Mouse (Mus musculus): ENCODE data around the gene Smg6.

Smg6 gene

DNA sequence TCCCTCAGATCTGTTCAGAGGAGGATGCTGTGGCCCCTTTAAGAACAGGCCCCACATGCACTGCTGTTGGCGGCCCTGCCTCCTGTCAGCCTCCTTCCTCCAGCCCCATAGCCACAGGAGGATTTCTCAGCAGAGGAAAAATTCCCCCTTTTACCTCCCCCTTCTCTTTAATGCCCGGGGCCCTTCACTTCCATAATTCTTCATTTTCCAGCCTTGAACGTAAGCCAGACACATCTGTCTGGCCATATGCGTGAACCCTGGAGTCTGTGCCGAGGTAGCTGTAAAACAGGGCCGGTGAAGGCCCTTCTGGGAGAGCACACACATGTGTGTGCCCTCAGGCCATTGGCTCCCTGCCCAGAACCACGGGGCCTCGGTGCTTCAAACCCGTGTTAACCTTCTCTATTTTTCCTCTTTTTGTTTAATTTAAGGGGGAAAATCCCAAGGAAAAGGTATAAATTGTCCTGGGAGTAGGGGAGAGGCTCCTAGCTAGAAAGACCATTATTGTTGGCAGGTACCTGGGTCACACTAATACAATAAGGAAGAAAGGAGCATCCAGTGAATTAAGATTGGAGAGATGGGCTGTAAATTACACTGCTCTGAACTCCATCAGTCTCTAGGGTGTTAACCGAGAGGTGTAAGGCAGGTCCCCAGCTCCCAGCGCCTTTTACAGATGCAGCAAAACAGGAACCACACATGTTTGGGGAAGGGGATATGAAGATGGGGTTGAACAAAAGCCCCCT, 221.7 kb downstream of the Smg6 start:
- no peak for DNase-seq (ENCODE audit: low read depth, low spot score)

DNA sequence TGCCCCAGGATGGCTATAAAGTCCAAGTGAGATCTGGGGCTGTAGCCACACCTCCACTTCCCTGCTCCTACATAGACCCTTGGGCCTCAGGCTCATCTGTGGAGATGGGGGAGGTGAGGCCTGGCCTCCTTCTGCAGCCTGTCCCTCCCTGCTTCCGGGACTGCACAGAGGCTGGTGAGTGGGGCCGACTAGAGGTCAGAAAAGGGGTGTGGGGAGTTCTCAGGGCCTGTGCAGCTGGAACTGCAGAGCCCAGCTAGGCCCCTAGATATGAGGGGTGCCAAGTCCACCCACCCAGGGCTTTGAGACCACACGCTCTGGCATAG, 222.2 kb downstream of the Smg6 start:
- no peak for DNase-seq (ENCODE audit: low read depth, low spot score)

DNA sequence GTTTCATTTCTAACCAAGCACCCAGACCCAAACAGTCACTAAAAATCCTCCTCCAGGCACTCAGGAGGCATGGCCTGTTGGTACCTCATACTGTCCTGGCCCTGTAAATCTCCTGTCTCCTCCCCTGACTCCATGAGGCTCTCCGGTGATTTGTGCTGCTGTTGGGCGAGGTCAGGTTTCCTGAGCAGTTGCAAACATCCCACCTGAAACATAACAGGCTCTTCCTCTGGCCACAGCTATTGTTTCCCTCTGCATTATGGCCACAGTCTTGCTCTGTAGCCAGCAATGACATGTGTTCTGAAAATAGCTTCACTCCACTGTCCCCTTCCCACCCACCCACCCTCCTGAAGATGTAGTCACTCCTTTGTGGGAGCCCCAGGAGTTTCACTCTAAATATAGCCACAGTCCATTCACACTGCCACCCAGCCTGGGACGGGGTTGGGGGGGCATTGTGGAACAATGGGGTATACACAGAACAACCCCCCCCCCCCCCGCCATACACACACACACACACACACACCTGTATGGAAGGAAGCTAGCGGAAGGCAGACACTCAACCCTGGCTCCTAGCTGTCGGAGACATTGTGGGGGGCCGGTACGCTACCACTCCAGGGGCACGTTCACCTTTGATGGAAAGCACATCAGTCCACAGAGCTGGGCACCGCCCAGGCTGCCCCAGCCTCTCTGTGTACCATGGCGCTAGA, 222.9 kb downstream of the Smg6 start:
- DNase-seq (ENCODE audit: low read depth, low spot score) = no peak

DNA sequence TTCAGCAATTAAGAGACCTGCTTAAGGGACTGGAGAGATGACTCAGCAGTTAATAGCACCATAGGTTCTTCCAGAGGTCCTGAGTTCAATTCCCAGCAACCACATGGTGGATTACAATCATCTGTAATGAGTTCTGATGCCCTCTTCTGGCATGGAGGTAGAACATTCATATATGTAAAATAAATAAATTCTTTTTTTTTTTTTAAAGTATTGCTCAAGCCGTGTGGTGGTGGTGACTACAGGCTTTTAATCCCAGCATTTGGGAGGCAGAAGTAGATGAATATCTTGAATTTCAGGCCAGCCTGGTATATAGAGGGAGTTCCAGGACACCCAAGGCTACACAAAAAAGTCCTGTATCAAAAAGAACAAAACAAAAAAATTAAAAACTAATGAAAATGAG, 224.7 kb downstream of the Smg6 start:
- no peak for DNase-seq (ENCODE audit: low read depth, low spot score)

DNA sequence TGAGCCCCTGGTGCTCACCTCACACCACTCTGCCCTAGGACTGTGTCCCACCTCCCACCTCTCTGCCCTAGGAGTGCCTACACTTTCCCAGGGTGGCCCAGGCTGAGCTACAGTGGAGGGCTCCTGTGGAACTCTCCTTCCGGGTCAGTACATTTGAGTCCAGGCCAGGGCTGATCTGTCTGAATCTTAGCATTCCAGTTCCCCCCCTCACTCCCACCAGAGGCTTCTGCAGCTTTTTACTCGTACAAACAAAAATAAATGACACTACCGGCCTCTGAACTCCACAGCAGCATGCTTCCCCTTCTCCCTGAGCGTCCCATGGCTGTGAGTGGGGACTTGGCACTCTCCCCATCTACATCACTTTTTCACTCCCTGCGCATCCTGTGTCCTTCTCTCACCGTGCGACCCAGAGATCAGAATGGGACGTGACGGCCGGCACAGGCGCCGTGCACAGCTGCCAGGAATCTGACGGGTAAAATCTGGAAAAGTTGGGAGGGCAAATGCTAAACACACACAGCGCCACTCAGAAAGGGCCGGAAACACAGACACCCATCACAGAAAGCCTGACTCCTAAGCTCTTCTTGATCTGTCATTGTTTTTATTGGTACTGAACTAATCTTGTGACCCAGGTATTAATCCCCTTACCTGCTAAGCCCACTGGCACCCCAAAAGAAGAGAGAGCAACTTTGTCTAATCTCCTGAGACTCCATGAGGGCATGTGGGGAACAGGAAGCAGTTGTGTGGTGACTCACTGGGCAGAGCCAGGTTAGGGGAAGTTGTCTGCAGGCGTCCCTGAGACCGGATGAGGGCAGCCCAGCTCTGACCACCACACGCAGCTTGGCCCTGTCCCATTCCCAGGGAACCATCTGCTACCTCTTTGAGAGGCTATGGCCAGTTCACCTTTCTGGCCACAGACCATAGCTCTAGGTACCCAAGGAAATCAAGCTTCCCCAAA, 227.3 kb downstream of the Smg6 start:
- no peak for DNase-seq (ENCODE audit: low read depth, low spot score)

DNA sequence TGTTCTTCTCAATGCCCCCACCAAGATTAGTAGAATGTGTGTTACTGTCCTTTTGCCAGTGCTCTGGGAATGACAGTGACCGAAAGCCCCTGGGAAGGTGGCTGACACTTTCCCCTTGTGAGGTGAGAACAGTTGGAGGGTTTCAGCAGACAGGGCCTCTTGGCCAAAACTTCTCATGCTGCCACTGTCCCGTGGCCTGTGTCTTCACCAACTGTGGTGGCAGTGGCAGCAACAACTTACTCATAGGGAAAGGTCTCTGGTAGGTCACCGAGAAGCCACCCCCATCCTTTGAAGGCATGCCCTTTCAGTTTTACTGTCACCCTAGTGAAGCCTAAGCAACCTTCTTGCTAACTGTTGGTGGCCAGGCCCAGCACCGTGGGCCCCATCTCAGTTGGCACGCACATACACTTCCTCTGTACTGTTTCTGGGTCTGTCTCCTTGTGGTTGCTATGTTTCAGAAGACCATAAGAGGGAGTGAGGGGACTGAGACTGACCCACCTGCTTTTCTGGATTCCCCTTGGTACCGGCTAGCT, 228.5 kb downstream of the Smg6 start:
- no peak for DNase-seq (ENCODE audit: low read depth, low spot score)

DNA sequence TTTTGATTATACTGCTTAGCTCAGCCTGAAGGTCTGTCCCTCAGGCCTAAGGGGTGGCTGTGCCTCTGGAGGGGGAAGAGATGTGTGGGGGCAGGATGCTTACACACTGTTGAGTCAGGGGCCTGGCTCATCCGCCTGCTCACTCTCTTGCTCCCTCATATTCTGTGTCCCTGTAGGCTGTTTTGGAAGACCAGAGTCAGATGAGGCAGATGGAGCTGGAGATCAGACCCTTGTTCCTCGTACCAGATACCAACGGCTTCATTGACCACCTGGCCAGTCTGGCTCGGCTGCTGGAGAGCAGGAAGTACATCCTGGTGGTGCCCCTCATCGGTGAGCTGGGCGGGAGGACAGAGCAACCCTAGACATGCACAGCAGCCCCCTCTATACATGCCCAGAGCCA, 230.4 kb downstream of the Smg6 start:
- DNase-seq (ENCODE audit: low read depth, low spot score) = no peak

DNA sequence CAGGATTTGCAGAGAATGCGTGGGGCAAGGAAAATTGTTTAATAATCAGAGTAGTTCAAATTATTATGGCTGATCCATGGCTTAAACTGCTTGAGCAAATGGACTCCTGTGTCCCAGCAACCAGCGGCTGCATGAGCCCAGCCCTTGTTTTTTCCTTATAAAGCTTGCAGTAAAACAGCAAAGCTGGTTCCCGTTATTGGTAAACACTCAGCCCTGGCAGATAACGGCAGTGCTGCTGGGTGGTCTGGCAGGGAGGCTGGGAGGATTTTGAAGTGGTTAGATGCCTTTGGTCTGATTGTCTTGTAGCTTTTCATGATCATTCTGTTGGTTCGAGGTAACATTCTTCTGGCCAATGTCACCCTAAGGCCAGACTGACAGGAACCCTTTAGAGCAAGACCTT, 230.8 kb downstream of the Smg6 start:
- DNase-seq (ENCODE audit: low read depth, low spot score) = no peak

DNA sequence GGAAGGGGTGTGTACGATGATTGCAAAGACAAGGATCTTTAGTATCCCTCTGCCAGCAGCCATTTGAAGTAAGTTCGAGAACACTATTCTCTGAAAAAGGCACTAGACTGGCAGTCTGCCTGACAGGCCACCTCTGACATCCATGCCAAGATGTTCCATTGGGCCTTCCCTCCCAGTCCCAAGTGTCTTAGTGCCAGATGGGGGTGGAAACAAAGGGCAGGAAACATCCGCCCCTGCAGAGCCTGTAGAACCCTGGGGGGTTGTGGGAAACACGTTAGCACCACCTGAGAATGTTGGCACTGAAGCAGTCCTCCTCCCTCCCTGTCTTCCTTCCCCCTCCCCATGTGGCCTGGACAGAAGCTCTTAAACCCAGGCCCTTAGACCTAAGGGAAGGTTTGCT, 231.4 kb downstream of the Smg6 start:
- DNase-seq (ENCODE audit: low read depth, low spot score) = no peak

DNA sequence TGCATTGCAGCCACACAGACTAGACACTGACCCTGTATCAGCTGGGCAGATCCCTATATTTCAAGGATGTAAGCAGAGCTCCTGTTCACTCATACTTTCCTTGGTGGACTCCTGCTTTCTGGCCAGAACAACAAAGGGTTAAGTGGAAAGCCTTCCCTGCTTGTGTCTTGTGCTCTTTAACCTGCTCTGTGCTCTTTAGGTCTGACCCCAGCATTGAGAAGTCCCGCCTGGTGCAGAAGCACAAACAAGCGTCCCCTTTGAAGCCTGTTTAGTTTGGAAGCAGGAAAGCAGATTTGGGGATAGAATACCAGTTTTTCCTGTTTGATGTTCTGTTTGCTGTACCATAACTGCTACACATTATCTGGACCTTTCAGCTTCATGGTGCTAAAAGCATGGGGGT, 232.3 kb downstream of the Smg6 start:
- no peak for DNase-seq (ENCODE audit: low read depth, low spot score)

DNA sequence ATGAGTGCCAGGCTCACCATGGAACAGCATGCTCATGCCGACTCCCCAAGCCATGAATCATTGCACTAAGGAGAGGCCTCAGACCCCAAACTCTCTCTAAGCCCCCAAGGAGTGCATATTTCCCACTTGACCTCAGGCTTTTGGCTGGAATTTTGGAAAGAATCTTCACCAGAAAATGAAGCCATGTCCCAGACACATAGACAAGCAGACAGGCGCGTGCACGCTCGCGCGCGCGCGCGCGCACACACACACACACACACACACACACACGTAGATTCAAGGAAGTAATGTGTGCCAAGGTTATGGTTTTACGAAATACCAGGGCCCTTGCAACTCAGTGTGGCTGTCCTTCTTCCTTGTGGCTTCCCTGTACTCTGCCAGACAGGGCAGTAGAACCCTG, 232.8 kb downstream of the Smg6 start:
- no peak for DNase-seq (ENCODE audit: low read depth, low spot score)

DNA sequence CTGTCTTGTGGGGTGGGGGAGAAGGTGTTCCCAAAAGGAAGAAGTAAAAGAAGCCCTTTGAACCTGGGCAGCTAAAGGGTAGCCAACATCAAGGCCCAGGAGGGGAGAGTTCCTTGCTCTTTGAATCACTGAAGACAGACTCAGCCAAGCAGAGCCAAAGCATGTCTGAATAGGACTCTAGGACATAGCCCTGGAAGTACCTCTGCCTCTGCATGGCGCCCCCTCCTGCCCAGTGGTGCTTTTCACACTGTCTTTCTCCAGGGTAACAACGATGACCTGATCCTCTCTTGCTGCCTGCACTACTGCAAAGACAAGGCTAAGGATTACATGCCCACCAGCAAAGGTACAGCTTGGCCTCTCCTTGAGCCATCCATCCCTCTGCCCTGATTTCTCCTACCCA, 233.9 kb downstream of the Smg6 start:
- no peak for DNase-seq (ENCODE audit: low read depth, low spot score)

DNA sequence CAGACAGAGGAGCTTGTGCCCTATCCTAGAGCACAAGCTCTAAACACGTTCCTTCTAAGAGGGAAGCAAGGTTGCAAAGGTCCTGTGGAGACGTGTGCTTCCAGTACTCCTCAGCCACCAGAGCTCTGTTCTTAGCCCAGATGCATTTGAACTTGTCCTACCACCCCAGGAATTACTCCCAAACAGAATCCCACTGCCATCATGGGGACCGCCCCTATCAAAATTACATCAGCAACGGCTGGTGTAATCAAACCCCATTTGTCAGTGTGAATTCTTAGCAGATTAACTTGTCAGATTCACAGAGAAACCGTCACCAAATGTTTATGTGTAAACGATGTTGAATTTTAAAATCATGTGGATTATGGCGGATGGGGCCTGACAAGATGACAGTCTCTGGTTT, 235.3 kb downstream of the Smg6 start:
- no peak for DNase-seq (ENCODE audit: low read depth, low spot score)

DNA sequence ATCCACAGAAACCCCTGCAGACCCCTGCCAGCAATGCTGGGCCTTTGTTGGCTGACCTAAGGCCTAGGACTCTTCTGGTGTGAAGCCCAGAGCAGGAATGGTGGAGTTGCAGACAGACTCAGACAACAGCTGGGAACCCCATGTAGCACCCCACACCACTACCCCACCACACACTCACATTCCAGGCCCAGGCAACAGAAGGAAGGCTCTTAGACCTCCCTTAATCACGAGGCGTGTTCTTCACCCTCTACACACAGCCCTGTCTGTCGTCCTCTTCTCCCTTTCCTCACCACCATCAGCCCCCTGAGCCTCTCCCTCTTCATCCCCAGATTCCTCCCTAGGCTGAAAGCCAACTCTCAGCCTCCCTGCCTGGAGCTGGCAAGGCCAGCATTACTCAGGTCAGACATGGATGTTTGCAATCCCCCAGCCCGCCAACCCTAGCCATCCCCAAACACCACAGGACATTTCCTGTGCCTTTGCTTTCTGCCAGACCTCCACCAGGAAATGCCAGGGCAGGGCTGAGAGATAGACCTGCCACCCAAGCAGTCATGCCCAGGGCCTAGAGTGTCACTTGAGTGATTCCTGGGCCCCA, 235.9 kb downstream of the Smg6 start:
- no peak for DNase-seq (ENCODE audit: low read depth, low spot score)

DNA sequence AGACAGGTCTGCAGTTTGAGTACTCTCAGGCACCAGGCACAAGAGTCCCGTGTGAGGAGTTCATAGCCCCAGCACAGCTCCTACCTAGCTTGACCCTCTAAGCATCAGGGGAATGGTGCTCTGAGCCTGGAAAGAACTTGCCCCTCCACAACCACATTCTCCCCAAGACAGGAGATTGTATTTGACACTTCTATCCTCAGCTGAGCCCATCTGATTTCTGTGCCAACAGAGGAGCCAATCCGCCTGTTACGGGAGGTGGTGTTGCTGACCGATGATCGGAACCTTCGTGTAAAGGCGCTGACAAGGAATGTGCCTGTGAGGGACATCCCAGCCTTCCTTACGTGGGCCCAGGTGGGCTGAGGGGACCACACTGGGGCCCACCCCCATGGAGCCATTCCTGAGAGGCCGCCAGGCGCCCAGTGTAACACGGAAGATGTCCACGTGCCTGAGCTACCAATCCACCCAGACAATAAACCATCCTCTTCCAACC, 237.0 kb downstream of the Smg6 start:
- DNase-seq (ENCODE audit: low read depth, low spot score) = no peak

DNA sequence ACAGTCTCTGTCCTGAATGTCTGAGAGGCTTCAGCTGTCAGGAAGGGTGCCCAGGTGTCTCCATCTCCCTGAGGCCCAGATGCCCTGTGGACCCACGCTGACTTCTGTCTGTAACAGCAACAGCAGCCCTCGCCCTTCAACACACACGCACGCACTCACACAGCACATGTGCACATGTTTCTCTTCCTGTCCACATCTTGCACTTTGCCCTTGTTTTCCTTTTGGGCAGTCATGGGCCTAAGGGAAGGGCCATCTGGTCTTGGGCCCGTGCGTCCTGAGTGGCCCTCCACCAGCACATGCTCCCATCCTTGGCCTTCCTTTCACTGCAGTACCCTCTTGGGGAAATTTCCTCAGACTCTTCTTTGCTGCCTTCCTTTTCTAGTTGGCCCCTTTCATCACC, 237.8 kb downstream of the Smg6 start:
- DNase-seq (ENCODE audit: low read depth, low spot score) = no peak

DNA sequence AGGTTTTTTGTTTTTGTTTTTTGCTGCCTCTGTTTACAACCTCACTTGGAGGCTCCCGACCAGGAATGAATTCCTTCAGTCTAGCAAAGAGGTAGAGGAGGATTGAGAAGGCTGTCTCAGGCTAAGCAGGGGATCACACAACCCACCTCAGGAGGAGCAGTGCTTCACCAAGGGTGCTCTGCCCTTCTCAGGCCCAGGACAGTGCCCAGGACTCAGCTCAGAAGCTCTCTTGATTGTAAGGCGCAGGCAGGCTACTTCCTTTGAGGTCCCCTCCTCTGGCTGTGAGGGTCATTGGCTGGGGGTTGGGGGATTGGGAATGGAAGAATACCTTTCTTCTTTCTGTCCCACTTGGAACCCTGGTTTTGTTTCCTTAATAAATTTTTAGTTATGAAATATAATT, 238.4 kb downstream of the Smg6 start:
- no peak for DNase-seq (ENCODE audit: low read depth, low spot score)

DNA sequence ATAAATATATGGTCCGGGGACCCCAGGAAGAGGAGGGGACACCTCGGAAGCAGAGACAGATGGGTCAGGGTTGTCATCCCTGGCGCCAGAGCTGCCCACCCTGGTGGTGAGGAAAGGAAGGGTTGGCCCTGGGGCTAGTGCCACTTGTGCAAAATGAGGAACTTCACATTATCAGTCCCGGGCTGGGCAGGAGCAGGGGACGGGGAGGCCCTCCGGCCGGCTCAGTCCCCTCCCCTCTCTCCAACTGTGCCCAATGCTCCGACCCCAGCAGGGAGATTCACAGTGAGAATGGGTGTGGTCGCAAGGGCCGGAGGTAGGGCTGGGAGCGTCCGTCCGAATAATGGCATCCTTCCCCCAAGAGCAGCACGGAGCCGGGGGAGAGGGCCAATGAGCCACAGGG, 239.1 kb downstream of the Smg6 start:
- DNase-seq (ENCODE audit: low read depth, low spot score) = no peak

DNA sequence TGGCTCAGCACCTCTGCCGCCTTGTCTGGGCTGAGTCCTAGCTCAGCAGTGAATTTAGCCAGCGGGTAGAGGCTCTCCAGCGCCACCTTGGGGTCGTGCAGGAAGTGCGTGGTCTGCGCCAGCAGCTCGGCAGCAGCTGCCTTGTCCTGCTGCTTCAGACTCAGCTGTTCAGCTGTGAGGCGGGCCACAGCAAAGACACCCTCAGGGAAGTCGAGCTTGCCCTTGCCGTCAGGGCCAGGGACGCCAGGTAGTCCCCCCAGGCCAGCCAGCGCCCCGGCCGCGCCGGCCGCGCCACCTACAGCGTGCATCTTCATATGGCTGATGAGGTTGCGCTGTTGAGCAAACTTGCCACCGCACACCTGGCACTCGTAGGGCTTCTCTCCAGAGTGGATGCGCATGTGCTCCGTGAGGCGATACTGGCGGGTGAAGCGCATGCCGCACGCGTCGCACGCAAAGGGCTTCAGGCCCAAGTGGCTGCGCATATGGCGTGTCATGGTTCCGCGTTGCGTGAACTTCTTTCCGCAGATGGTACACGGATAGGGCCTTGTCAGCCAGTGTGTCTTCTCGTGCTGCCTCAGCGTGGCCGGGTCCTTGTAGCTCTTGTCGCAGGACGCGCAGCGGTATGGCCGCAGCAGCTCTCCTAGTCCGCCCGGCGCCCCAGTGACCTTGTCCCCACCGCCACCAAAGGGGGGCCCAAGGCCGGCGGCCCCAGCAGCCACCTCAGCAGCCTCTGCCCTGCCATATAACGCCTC, 240.0 kb downstream of the Smg6 start:
- no peak for DNase-seq (ENCODE audit: low read depth, low spot score)

DNA sequence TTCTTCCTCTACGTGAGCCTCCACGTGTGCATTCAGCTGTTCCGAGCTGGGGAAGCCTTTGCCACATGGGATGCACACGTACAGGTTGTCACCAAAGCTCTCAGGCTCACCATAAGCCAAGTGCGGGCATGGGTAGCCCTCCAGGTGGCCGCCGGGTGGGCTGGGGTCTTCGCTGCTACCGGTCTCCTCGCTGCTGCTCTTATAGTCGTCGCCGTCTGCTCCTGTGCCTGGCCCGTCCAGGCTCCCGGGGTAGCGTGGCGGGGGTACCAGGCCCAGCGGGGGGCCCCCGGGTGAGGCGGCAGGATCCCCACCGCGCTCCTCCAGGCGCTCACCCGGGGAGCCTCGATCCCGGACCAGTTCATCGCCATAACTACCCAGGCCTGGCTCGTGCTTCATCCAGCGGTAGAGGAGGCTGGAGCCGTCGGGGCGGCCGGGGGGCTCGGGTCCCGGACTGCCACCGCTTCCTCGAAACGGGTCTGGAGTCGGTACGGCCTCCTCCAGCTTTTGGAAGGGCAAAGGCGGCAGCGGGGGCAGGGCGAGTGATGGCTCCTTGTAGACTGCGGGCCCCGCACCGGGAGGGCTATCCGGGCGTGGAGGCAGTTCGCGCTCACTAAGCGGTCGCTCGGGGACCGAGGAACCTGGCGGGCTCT, 240.7 kb downstream of the Smg6 start:
- DNase-seq (ENCODE audit: low read depth, low spot score) = no peak
